Mouse (Mus musculus) C2C12 (cell line): ENCODE results near the gene Rbm14.

Source experiments
- CEBPB ChIP-seq: IDR thresholded peaks from one replicate; pipeline ENCODE4 v1.6.1; 2011; ENCODE audit warnings: low read depth, mild to moderate bottlenecking, control low read depth, moderate library complexity
- CTCF ChIP-seq: IDR thresholded peaks from one replicate; pipeline ENCODE4 v1.5.1; 2011; ENCODE audit not compliant: control insufficient read depth, insufficient read depth, insufficient read length
- FOSL1 ChIP-seq: IDR thresholded peaks from one replicate; pipeline ENCODE4 v1.8.0; 2011; ENCODE audit warnings: mild to moderate bottlenecking, low read length; ENCODE audit not compliant: poor library complexity, insufficient read depth, severe bottlenecking
- MAX ChIP-seq: IDR thresholded peaks from one replicate; pipeline ENCODE4 v1.6.1; 2011; ENCODE audit warnings: mild to moderate bottlenecking, control low read depth
- MYOG ChIP-seq: IDR thresholded peaks from one replicate; pipeline ENCODE4 v1.6.1; 2011; ENCODE audit not compliant: control insufficient read depth, insufficient read length; ENCODE audit errors: extremely low read depth
- USF1 ChIP-seq: IDR thresholded peaks from one replicate; pipeline ENCODE4 v1.6.1; 2011; ENCODE audit warnings: low read depth, mild to moderate bottlenecking, control low read depth, moderate library complexity

DNA sequence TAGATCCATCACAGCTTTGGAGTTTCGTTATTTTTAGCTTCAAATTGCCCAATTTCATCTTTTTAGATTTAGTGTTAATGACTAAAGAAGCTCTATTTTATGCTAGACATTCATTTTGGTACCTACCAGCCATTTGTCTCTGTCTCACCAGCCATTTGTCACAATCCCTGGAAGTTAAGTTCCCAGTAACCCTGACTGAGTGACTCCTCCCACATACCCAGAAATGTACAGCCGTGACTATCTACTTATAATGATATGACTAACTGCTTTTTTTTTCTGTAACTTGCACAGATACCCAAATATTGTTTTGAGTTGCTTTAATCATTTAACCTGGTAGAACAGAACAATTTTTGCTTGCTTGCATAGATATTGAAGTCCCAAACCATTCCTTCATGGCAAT lies 34.4 kb upstream of the Rbm14 start:
- TF ChIP-seq USF1 (no peak), CTCF (no peak), CEBPB (no peak), MYOG (no peak), MAX (no peak), FOSL1 (no peak)
